Mouse (Mus musculus) hindbrain, embryonic 14.5 days (tissue): ENCODE data around the gene Fbp1. TPM values are rescaled to one million over a fixed set of nuclear protein-coding genes. Genes with fewer than 3 reads are reported as not detected.
A peak's percentile ranks its signal among the peaks of the same experiment; 100 is the strongest.
"Not testable (repeated sequence)": the region's sequence is repeated elsewhere in the genome, so short reads cannot be mapped to it uniquely, and the experiment has no call there.

Experiments
- ATAC-seq: fragments of 200-750 bp; cut with Nextera tagmentation; 2 replicates; pipeline ENCODE4 v1.8.0; 2017; ENCODE audit warnings: moderate number of reproducible peaks, mild to moderate bottlenecking, moderate TSS enrichment, moderate library complexity; ENCODE audit not compliant: low FRiP score
- DNase-seq: peaks from one replicate; pipeline ENCODE4 v3.0.0-alpha.2; 2015; ENCODE audit warnings: low spot score
- H3K27ac ChIP-seq: fragments of 300-500 bp; sonication (generic); 2 replicates; pipeline ENCODE4 v1.5.1; 2014; ENCODE audit warnings: mild to moderate bottlenecking, moderate library complexity
- H3K27me3 ChIP-seq: fragments of 300-500 bp; sonication (generic); 2 replicates; pipeline ENCODE4 v1.6.1; 2014; ENCODE audit warnings: mild to moderate bottlenecking, low read length, mixed read lengths; ENCODE audit not compliant: control insufficient read depth, insufficient read depth
- H3K36me3 ChIP-seq: fragments of 300-500 bp; sonication (generic); replicated peaks from 2 replicates; pipeline ENCODE4 v1.6.1; 2014; ENCODE audit not compliant: control insufficient read depth, insufficient read depth
- H3K4me1 ChIP-seq: fragments of 300-500 bp; sonication (generic); replicated peaks from 2 replicates; pipeline ENCODE4 v1.6.1; 2014; ENCODE audit warnings: antibody characterized with exemption, low read length, mixed read lengths; ENCODE audit not compliant: control insufficient read depth, insufficient read depth
- H3K4me2 ChIP-seq: fragments of 300-500 bp; sonication (generic); replicated peaks from 2 replicates; pipeline ENCODE4 v1.6.1; 2014; ENCODE audit warnings: mild to moderate bottlenecking, moderate library complexity
- H3K4me3 ChIP-seq: fragments of 300-500 bp; sonication (generic); replicated peaks from 2 replicates; pipeline ENCODE4 v1.5.1; 2014; ENCODE audit warnings: mild to moderate bottlenecking, low read length
- H3K9ac ChIP-seq: fragments of 300-500 bp; sonication (generic); 2 replicates; pipeline ENCODE4 v1.6.1; 2014
- H3K9me3 ChIP-seq: fragments of 300-500 bp; sonication (generic); 2 replicates; pipeline ENCODE4 v1.6.1; 2016; ENCODE audit warnings: low read length; ENCODE audit not compliant: control insufficient read depth
- WGBS: fragments of 180-500 bp; shearing (Covaris S2); extraction: QIAGEN DNeasy Blood & Tissue Kit; methylation state at CpG from one replicate; pipeline ENCODE4 v1.1.7; 2014; 5-methylcytosine and 5-hydroxymethylcytosine counted together
- polyA plus RNA-seq: library from polyadenylated mRNA; unstranded; fragments of >200 nt; fragmentation: Nextera tagmentation; extraction: Ambion mirVana; gene quantifications from 2 replicates; pipeline ENCODE4 v1.2.1, GENCODE M21; 2014

Gene Fbp1
- polyA plus RNA-seq = 0.60 and 0.76 TPM in 2 replicates

GRCm38 (mm10) chr13:62887712-62888441 is at the start of gene Fbp1:
Gene Fbp1 (minus strand): TSS chr13:62888282.
- no peak within 1 kb of the TSS for H3K27ac ChIP-seq
- no peaks in the 10 kb centered on the region for H3K36me3 ChIP-seq
- ATAC-seq (peak; percentile 40; the same call in 1 of the 2 replicates), DNase-seq (no peak)
- H3K27me3 ChIP-seq = peaks cover 29% of the 10 kb centered on the region
- peak within 1 kb of the TSS; percentile 58 for H3K4me2 ChIP-seq
- 6% methylated on average over 29 of the region's 29 CpGs for WGBS
- peaks cover 7% of the 10 kb centered on the region; the same call in 1 of the 2 replicates for H3K4me1 ChIP-seq
- no peaks in the 10 kb centered on the region for H3K9me3 ChIP-seq
- H3K9ac ChIP-seq = peak within 1 kb of the TSS; percentile 53; the same call in 1 of the 2 replicates
- peak within 1 kb of the TSS; percentile 29 for H3K4me3 ChIP-seq

- whole genome bisulfite sequencing = 50% methylated on average over 4 of the region's 4 CpGs
- ATAC-seq = no peak
- Histone ChIP-seq H3K27me3 (no peaks in the 10 kb centered on the region), H3K36me3 (no peaks in the 10 kb centered on the region), H3K4me2 (no peak overlapping the region), H3K9ac (no peak overlapping the region), H3K4me1 (no peaks in the 10 kb centered on the region), H3K27ac (no peak overlapping the region), H3K9me3 (no peaks in the 10 kb centered on the region), H3K4me3 (no peak overlapping the region)
- DNase-seq = no peak
These were observed 44.4 kb upstream of the Fbp1 start for GRCm38 (mm10) chr13:62932452-62932851.

- H3K9me3 ChIP-seq = no peaks in the 10 kb centered on the region
- H3K27me3 ChIP-seq = no peaks in the 10 kb centered on the region
- H3K4me1 ChIP-seq = no peaks in the 10 kb centered on the region
- H3K4me2 ChIP-seq = no peak overlapping the region
- DNase-seq = no peak
- 80% methylated on average over 9 of the region's 9 CpGs for WGBS
- no peak for ATAC-seq
- H3K9ac ChIP-seq = no peak overlapping the region
- no peaks in the 10 kb centered on the region for H3K36me3 ChIP-seq
- H3K4me3 ChIP-seq = no peak overlapping the region
- H3K27ac ChIP-seq = no peak overlapping the region
These were observed 41.8 kb upstream of the Fbp1 start for GRCm38 (mm10) chr13:62929766-62930389.

- H3K36me3 ChIP-seq, H3K27me3 ChIP-seq, DNase-seq, ATAC-seq, H3K9ac ChIP-seq, H3K4me3 ChIP-seq, H3K4me2 ChIP-seq, H3K4me1 ChIP-seq, H3K27ac ChIP-seq, H3K9me3 ChIP-seq: not testable (repeated sequence)
- 86% methylated on average over 3 of the region's 3 CpGs for WGBS
These were observed 41.1 kb upstream of the Fbp1 start for GRCm38 (mm10) chr13:62929144-62929543.

GRCm38 (mm10) chr13:62927470-62927869 is 39.4 kb upstream of the Fbp1 start:
- Histone ChIP-seq H3K4me3 (no peak overlapping the region), H3K36me3 (no peaks in the 10 kb centered on the region), H3K27ac (no peak overlapping the region), H3K4me1 (no peaks in the 10 kb centered on the region), H3K27me3 (no peaks in the 10 kb centered on the region), H3K9me3 (no peaks in the 10 kb centered on the region), H3K9ac (no peak overlapping the region), H3K4me2 (no peak overlapping the region)
- ATAC-seq (no peak), DNase-seq (no peak)
- WGBS = 92% methylated on average over 1 of the region's 1 CpGs

GRCm38 (mm10) chr13:62926479-62926878 is 38.4 kb upstream of the Fbp1 start:
- WGBS = 86% methylated on average over 1 of the region's 1 CpGs
- H3K4me2 ChIP-seq = no peak overlapping the region
- DNase-seq = peak; percentile 47
- no peaks in the 10 kb centered on the region for H3K4me1 ChIP-seq
- H3K9me3 ChIP-seq = no peaks in the 10 kb centered on the region
- H3K27ac ChIP-seq = no peak overlapping the region
- no peak overlapping the region for H3K4me3 ChIP-seq
- H3K36me3 ChIP-seq = no peaks in the 10 kb centered on the region
- ATAC-seq = 0 out of 2 replicates have a peak, but pooled peaks have one; percentile 43
- no peaks in the 10 kb centered on the region for H3K27me3 ChIP-seq
- no peak overlapping the region for H3K9ac ChIP-seq

GRCm38 (mm10) chr13:62923182-62923581 is 35.1 kb upstream of the Fbp1 start:
- H3K4me2 ChIP-seq = no peak overlapping the region
- no peak overlapping the region for H3K4me3 ChIP-seq
- H3K27ac ChIP-seq = no peak overlapping the region
- no peaks in the 10 kb centered on the region for H3K36me3 ChIP-seq
- H3K27me3 ChIP-seq = no peaks in the 10 kb centered on the region
- DNase-seq (no peak), ATAC-seq (no peak)
- 78% methylated on average over 8 of the region's 8 CpGs for WGBS
- H3K9ac ChIP-seq = no peak overlapping the region
- H3K9me3 ChIP-seq = no peaks in the 10 kb centered on the region
- no peaks in the 10 kb centered on the region for H3K4me1 ChIP-seq

GRCm38 (mm10) chr13:62922645-62923044 is 34.6 kb upstream of the Fbp1 start:
- Histone ChIP-seq H3K9me3 (no peaks in the 10 kb centered on the region), H3K27me3 (no peaks in the 10 kb centered on the region), H3K27ac (no peak overlapping the region), H3K4me3 (no peak overlapping the region), H3K36me3 (no peaks in the 10 kb centered on the region), H3K9ac (no peak overlapping the region), H3K4me1 (no peaks in the 10 kb centered on the region), H3K4me2 (no peak overlapping the region)
- ATAC-seq (no peak), DNase-seq (no peak)
- 84% methylated on average over 3 of the region's 3 CpGs for WGBS

- Histone ChIP-seq H3K36me3 (no peaks in the 10 kb centered on the region), H3K27ac (no peak overlapping the region), H3K9ac (no peak overlapping the region), H3K9me3 (no peaks in the 10 kb centered on the region), H3K4me3 (no peak overlapping the region), H3K4me2 (no peak overlapping the region), H3K27me3 (no peaks in the 10 kb centered on the region), H3K4me1 (no peaks in the 10 kb centered on the region)
- peak; percentile 83 for DNase-seq
- no peak for ATAC-seq
- 41% methylated on average over 11 of the region's 11 CpGs for WGBS
These were observed 31.7 kb upstream of the Fbp1 start for GRCm38 (mm10) chr13:62919647-62920341.
